Mouse (Mus musculus): ENCODE data around the gene Cxadr. TPM values are rescaled to one million over a fixed set of nuclear protein-coding genes. Genes with fewer than 3 reads are reported as not detected.
A peak's percentile ranks its signal among the peaks of the same experiment; 100 is the strongest.

Gene Cxadr
- polyA plus RNA-seq, 1 experiment from 2014 or later: 144 TPM

DNA sequence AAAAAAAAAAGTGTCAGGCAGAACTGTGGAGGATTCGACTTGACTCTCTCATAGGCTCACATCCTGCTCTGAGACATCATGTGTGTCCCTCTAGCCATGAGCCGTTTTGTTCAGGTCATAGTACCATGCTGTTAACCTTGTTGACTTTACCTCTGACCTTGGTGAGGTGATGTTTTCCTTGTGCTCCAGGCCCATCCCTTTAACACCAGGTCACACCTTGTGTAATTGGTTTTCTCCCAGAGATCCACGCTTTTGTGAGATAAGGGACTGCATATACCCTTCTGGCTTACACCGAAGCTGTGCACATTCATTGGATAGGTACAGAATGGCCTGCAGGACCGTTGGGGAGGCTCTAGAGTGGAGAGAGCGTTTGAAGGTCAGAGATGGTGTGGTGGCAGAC lies 8.0 kb downstream of the Cxadr start:
- H3K36me3 ChIP-seq: no peaks in the 10 kb centered on the region
- H3K27ac ChIP-seq (replicated peaks): no peak overlapping the region
- H3K27me3 ChIP-seq: no peaks in the 10 kb centered on the region
- no peak overlapping the region for H3K9ac ChIP-seq
- no peak overlapping the region for H3K4me2 ChIP-seq
- H3K4me1 ChIP-seq (replicated peaks): peaks cover 35% of the 10 kb centered on the region
- no peak for ATAC-seq (ENCODE audit: low FRiP score, low read depth)
- no peak overlapping the region for H3K4me3 ChIP-seq
- 87% methylated on average over 6 of the region's 6 CpGs for WGBS
- no peaks in the 10 kb centered on the region for H3K9me3 ChIP-seq

DNA sequence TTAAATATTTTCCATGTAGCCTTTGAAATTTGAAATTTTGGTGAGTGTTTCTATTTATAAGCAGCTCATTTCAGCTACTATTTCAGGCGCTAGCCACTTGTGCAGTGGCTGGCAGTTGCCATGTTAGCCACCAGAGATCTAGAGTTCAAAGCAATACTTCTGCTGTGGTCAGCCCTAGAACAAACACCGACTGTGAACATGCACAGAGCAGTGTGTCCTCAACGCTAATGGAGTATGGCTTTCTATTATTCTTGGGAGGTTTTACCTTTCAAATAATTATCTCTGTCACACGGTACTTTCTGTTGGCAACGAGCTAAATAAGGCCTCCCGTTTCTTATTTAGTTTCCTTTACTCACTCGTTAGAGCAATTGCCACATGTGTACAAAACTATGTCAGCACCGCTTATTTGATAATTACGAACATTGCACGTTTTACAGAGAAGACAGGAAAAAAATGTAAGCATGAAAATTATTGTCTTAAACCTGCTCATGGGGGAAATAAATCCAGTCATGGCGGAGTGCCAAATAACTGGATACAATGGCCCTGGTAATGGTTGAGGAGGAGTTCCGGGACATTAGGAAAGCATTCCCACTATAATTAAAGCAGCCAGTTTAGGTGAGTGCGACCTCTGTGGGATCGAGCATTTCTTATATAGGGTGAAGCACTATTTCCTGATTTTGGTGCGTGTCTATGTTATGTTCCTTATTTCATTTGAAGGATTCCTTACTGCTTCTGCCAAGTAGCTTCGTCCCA lies 12.0 kb downstream of the Cxadr start:
- no peak overlapping the region for H3K9ac ChIP-seq
- H3K4me1 ChIP-seq (replicated peaks): peaks cover 25% of the 10 kb centered on the region
- ATAC-seq (ENCODE audit: low FRiP score, low read depth): no peak
- H3K36me3 ChIP-seq: no peaks in the 10 kb centered on the region
- no peaks in the 10 kb centered on the region for H3K9me3 ChIP-seq
- peak overlapping the region; percentile 53; the same call in 1 of the 2 replicates for H3K27ac ChIP-seq (replicated peaks)
- H3K27me3 ChIP-seq: no peaks in the 10 kb centered on the region
- peak overlapping the region; percentile 10; the same call in 1 of the 2 replicates for H3K4me3 ChIP-seq
- 21% methylated on average over 16 of the region's 16 CpGs for WGBS
- peak overlapping the region; percentile 45 for H3K4me2 ChIP-seq

DNA sequence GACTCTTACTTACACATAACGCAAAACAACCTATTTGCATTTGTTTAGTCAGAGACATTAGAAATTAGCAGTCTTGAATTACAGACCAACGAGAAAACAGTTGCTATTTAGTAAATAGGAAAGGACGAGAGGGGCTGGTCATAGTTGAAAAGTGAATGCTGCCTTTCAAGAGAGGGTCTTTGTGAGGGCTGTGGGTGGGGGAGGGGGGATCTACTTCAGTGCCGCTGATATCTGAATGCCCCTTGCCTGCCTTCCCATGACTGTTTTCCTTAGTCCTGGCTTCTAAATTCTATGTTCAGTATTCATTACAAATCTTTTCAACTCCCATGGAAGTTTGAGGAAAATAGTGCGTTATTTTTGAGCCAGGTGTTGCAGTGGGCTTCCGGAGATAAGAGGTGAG lies 12.7 kb downstream of the Cxadr start:
- Histone ChIP-seq H3K4me1 (replicated peaks) (peaks cover 25% of the 10 kb centered on the region), H3K9me3 (no peaks in the 10 kb centered on the region), H3K27ac (replicated peaks) (peak overlapping the region; percentile 53; the same call in 1 of the 2 replicates), H3K4me3 (peak overlapping the region; percentile 10; the same call in 1 of the 2 replicates), H3K36me3 (no peaks in the 10 kb centered on the region), H3K27me3 (no peaks in the 10 kb centered on the region), H3K9ac (no peak overlapping the region), H3K4me2 (peak overlapping the region; percentile 45)
- ATAC-seq (ENCODE audit: low FRiP score, low read depth): no peak
- WGBS: 32% methylated on average over 6 of the region's 6 CpGs

DNA sequence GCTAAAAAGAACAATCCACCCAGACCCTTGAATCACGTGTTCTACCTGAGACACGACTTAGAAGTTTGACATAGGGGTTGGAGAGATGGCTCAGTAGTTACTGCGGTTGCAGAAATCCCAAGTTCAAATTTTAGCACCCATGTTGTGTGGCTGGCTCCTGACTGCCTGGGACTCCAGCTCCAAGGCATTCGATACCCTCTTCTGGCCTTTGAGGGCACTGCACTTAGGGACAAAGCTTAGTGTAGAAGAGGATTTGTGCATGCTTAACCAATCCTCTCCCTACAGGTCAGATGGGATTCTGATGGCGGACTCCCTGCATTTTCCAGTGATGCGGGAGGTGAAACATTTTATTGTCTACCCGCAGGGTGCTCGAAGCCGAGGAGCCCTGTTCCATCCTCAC lies 15.6 kb downstream of the Cxadr start:
- 77% methylated on average over 9 of the region's 9 CpGs for WGBS
- Histone ChIP-seq H3K4me1 (replicated peaks) (peaks cover 41% of the 10 kb centered on the region), H3K4me2 (no peak overlapping the region), H3K27ac (replicated peaks) (no peak overlapping the region), H3K36me3 (no peaks in the 10 kb centered on the region), H3K9me3 (no peaks in the 10 kb centered on the region), H3K9ac (no peak overlapping the region), H3K4me3 (no peak overlapping the region), H3K27me3 (no peaks in the 10 kb centered on the region)
- no peak for ATAC-seq (ENCODE audit: low FRiP score, low read depth)

DNA sequence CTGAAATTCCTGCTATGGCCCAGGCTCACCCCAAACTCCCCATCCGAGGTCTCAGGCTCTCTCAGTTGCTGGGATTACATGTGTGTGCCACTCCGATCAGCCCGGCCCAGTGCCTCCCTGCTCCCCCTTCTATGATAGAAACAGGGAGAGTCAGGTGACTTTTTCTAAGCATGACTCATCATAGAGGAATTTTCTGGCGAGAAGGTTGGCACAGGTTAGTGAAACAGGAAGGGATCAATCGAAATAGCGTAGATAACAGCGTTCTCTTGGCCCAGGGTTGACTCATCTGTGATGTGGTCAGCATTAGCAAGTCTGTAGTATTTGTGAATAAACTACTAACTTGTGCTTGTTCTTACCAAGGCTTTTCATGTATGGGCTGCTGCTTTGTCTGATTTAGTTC lies 16.7 kb downstream of the Cxadr start:
- Histone ChIP-seq H3K4me2 (no peak overlapping the region), H3K4me3 (no peak overlapping the region), H3K9me3 (no peaks in the 10 kb centered on the region), H3K9ac (no peak overlapping the region), H3K36me3 (no peaks in the 10 kb centered on the region), H3K27ac (replicated peaks) (no peak overlapping the region), H3K27me3 (no peaks in the 10 kb centered on the region), H3K4me1 (replicated peaks) (peaks cover 46% of the 10 kb centered on the region)
- WGBS: 91% methylated on average over 7 of the region's 7 CpGs
- ATAC-seq (ENCODE audit: low FRiP score, low read depth): no peak

DNA sequence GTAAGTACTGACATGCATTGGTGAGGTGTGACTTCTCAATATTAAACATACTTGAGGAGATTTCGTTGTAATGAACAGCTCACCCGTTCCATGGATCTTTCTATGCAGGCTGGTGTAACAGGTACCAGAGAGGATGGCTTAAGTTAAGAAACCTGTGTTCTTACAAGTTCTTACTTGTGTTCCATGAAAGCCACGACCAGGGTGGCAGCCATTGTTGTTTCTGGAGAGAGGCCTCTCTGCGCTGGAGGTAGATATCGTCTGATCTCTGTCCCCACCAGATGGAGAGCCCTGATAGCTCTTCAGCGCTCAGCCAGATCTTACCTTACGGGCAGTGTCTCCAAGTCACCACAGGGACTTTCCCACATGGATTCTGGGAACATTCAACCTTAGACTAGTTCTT lies 18.4 kb downstream of the Cxadr start:
- Histone ChIP-seq H3K9ac (no peak overlapping the region), H3K9me3 (no peaks in the 10 kb centered on the region), H3K4me3 (no peak overlapping the region), H3K27me3 (no peaks in the 10 kb centered on the region), H3K36me3 (no peaks in the 10 kb centered on the region), H3K4me2 (no peak overlapping the region), H3K27ac (replicated peaks) (no peak overlapping the region), H3K4me1 (replicated peaks) (peaks cover 29% of the 10 kb centered on the region)
- 70% methylated on average over 7 of the region's 7 CpGs for WGBS
- no peak for ATAC-seq (ENCODE audit: low FRiP score, low read depth)

DNA sequence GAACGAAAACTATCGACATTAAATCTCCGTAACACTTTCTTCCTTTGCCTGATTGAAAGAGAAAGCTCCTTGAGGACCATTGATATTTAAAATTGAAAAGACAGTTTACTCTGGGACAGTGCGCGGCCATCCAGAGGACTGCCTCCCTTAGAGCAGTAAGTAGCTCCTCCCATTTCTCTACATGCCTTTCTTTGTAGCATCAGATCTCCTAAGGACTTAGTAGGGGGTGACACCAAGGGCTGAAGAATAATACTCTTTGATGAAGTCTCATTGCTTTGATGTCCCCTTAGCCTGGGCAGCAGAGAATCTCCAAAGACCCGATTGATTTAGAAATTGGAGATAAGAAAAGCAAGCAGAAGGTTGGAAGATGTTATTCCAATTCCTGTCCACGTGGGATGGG lies 20.3 kb downstream of the Cxadr start:
- Histone ChIP-seq H3K4me1 (replicated peaks) (peaks cover 26% of the 10 kb centered on the region), H3K4me3 (no peak overlapping the region), H3K36me3 (peaks cover under 1% of the 10 kb centered on the region; the same call in 1 of the 2 replicates), H3K4me2 (peak overlapping the region; percentile 25), H3K9ac (no peak overlapping the region), H3K27ac (replicated peaks) (peak overlapping the region; percentile 47; the same call in 1 of the 2 replicates), H3K9me3 (no peaks in the 10 kb centered on the region), H3K27me3 (no peaks in the 10 kb centered on the region)
- WGBS: 5% methylated on average over 7 of the region's 7 CpGs
- ATAC-seq (ENCODE audit: low FRiP score, low read depth): peak; percentile 32; the same call in 1 of the 2 replicates

DNA sequence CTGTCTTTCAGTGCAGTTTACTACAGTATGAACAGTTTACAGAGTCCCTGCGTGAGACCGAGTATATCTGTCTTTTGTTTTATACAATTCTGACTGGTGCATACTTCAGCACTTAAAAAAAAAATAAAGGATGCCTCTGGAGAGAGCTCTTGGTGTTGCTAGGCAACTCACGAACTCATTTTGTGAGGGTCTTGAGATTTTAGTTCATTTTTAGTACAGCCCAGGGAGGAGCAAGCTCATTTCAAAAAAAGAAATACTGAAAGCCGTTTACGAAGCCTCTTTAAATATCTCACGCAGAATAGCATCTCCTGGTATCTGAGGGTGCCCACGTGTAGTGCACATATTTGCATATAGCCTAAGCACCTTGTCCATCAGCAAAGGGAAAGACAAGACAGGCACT lies 20.9 kb downstream of the Cxadr start:
- ATAC-seq (ENCODE audit: low FRiP score, low read depth): peak; percentile 68
- H3K4me3 ChIP-seq: no peak overlapping the region
- peaks cover 26% of the 10 kb centered on the region for H3K4me1 ChIP-seq (replicated peaks)
- peak overlapping the region; percentile 25 for H3K4me2 ChIP-seq
- H3K36me3 ChIP-seq: peaks cover 7% of the 10 kb centered on the region; the same call in 1 of the 2 replicates
- H3K9me3 ChIP-seq: no peaks in the 10 kb centered on the region
- H3K27ac ChIP-seq (replicated peaks): peak overlapping the region; percentile 47; the same call in 1 of the 2 replicates
- 4% methylated on average over 7 of the region's 7 CpGs for WGBS
- no peak overlapping the region for H3K9ac ChIP-seq
- no peaks in the 10 kb centered on the region for H3K27me3 ChIP-seq

DNA sequence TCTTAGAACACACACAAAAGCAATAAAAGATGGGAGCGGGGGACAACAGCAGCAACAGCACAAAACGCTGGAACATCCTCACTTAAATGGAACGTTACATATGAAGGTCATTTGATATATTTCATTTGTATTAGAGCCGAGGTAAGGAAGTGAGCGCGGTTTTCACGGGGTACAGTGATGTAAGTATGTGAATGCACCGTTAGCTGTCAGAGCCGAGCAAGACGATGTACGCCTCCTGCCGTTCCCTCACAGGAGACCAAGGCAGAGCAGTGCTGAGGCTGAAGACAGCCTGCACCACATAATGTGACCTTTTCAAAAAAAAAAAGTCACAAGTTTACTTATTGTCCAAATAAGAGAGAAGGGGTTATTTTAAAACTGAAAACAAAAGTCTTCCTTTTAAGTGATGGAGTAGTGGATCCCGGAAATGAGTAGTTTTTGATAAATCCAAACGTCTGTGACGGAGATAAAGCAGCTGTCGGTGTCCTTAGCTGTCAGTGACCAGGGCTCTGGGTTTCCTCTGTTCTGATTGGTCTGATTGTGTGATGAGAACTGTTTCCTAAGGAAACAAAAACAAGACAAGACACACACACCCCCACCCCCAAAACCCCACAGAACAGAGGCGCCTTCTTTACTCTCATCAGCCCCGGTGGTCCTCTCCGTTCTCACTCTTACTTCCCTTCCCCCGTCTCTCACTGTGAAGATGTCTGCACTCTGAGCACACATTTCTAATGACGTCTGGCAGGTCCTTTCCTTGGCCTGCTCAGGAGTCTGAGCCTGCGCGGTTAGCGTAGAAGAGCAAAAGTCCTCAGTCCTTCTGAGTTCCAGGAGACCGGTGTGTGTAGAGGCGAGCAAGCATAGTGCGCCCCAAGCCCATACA lies 24.9 kb downstream of the Cxadr start:
- Histone ChIP-seq H3K4me2 (no peak overlapping the region), H3K36me3 (peaks cover 27% of the 10 kb centered on the region), H3K4me1 (replicated peaks) (peaks cover 15% of the 10 kb centered on the region), H3K27me3 (no peaks in the 10 kb centered on the region), H3K9ac (no peak overlapping the region), H3K4me3 (no peak overlapping the region), H3K9me3 (no peaks in the 10 kb centered on the region), H3K27ac (replicated peaks) (no peak overlapping the region)
- ATAC-seq (ENCODE audit: low FRiP score, low read depth): no peak
- WGBS: 77% methylated on average over 27 of the region's 27 CpGs

DNA sequence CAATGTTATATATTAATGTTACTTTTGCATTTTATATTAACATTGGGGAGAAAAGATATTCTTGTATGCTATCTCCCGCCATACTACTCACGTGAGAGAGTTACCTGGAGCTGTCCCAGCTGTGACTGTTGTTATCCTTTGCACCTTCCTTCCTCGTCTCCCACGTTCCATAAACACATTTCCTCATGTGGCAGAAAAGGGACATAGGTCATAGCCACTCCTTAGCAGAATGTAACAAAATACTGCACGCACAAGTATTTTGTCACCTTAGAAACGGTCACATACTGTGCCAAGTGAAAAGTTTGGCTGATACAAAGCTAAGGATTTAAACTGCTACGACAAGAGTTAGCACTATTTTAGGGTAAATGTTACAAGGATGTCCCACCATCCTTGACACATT lies 26.3 kb downstream of the Cxadr start:
- WGBS: 92% methylated on average over 7 of the region's 7 CpGs
- H3K4me1 ChIP-seq (replicated peaks): peaks cover 3% of the 10 kb centered on the region
- no peak overlapping the region for H3K9ac ChIP-seq
- peaks cover 27% of the 10 kb centered on the region for H3K36me3 ChIP-seq
- no peak overlapping the region for H3K4me3 ChIP-seq
- H3K27me3 ChIP-seq: no peaks in the 10 kb centered on the region
- ATAC-seq (ENCODE audit: low FRiP score, low read depth): no peak
- no peak overlapping the region for H3K27ac ChIP-seq (replicated peaks)
- no peak overlapping the region for H3K4me2 ChIP-seq
- no peaks in the 10 kb centered on the region for H3K9me3 ChIP-seq

DNA sequence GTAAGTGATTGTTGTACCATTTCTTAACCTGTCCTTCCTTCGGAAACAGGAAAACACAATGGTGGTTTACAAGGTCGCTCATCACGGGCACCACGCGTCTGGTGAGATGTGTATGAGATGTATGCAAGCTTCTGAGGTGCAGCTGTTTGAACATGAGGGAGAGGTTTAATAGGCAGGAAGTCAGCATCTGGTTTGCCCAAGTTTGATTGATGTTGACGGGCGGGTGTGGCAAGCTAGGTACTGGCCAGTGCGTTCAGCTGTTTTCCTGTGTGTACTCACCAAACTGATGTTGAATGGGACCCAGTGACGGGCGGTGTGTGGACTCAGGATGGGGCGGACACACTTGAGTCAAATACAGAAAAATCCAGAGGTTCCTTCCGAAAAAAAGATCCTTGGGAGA lies 26.7 kb downstream of the Cxadr start:
- Histone ChIP-seq H3K4me2 (no peak overlapping the region), H3K36me3 (peaks cover 29% of the 10 kb centered on the region), H3K9me3 (no peaks in the 10 kb centered on the region), H3K4me1 (replicated peaks) (no peaks in the 10 kb centered on the region; the same call in 1 of the 2 replicates), H3K27ac (replicated peaks) (no peak overlapping the region), H3K4me3 (no peak overlapping the region), H3K27me3 (no peaks in the 10 kb centered on the region), H3K9ac (no peak overlapping the region)
- 95% methylated on average over 12 of the region's 12 CpGs for WGBS
- no peak for ATAC-seq (ENCODE audit: low FRiP score, low read depth)

DNA sequence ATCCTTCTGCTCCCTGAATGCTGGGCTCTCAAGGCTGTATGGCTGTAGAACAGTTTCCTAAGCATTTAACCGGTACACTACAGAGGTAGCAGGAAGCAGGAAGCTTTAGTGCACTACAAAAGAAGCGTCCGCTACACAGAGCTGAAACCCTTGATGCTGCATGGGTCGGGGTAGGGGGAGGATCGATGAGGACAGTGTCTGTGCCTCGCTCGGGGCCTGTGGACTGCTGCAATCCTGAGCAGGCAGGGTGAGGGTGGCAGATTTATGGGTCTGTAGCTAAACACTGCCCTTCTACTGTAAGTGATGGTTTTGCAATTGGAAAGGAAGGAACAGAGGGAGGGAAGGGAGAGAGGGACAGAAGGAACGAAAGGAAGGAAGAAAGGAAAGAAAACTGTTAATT lies 35.9 kb downstream of the Cxadr start:
- Histone ChIP-seq H3K27ac (replicated peaks) (no peak overlapping the region), H3K9ac (no peak overlapping the region), H3K36me3 (peaks cover 38% of the 10 kb centered on the region)

More for the DNA sequence above, 35.9 kb downstream of the Cxadr start:
- no peak overlapping the region for H3K4me3 ChIP-seq
- H3K27me3 ChIP-seq: no peaks in the 10 kb centered on the region
- no peaks in the 10 kb centered on the region; the same call in 1 of the 2 replicates for H3K4me1 ChIP-seq (replicated peaks)
- 59% methylated on average over 8 of the region's 8 CpGs for WGBS
- H3K4me2 ChIP-seq: no peak overlapping the region
- no peaks in the 10 kb centered on the region for H3K9me3 ChIP-seq
- ATAC-seq (ENCODE audit: low FRiP score, low read depth): no peak
